Mouse (Mus musculus) cerebellum, adult 18-20 months (tissue): Measurements from ENCODE around the gene Ggt7.
"Not testable (repeated sequence)": the region's sequence is repeated elsewhere in the genome, so short reads cannot be mapped to it uniquely, and the experiment has no call there.

Experiments used
- DNase-seq, 2 experiments: peaks; one replicate each; pipeline ENCODE4 v3.0.0; 2021

The Ggt7 gene

DNA sequence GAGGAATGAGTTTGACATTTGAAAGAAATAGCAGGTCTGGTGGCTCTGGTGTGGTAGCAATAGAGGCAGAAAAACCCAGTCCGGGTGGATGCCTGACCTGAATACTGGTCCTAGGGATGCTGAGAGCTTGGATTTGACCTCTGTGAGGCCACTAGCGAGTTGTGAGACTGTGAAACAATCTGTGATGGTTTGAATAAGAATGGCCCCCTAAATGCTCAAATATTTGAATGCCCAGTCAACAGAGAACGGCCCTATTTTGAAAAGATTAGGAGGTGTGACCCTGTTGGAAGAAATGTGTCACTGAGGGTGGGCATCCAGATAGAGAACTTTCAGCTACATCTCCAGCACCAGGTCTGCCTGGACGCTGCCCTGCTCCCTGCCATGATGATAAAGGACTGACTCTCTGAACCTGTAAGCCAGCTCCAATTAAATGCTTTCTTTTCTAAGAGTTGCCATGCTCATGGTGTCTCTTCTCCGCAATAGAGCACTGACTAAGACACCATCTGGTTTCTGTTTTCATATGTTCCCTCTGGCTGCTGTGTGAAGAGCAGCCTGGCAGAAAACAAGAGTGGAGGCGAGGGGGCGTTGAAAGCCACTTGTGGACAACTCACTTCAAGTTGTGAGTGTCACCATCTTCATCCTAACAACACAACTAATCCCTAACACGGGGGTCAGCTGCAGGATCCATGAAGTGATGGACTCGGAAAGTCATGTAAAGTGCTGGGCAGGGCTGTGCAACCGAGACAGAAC lies 10.1 kb downstream of the Ggt7 start:
- DNase-seq: no peak

DNA sequence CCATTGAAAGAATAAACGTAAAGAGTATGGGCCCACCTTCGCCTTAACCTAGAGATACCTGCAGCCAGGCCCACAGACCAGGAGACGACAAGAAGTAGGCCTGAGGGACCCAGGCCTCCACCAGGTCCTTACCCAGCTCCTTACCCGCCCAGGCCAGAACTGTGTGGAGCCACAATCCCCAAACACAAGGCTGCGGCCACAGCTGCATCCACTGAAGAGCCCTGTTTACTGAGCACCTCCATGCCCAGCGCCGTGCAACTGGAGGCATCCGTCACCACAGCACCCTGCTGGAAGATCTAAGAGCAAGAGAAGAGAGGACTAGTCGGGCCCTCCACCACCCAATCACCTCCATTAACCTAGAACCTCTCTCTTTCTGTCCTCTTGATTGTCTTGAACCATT lies 12.2 kb downstream of the Ggt7 start:
- no peak for DNase-seq

DNA sequence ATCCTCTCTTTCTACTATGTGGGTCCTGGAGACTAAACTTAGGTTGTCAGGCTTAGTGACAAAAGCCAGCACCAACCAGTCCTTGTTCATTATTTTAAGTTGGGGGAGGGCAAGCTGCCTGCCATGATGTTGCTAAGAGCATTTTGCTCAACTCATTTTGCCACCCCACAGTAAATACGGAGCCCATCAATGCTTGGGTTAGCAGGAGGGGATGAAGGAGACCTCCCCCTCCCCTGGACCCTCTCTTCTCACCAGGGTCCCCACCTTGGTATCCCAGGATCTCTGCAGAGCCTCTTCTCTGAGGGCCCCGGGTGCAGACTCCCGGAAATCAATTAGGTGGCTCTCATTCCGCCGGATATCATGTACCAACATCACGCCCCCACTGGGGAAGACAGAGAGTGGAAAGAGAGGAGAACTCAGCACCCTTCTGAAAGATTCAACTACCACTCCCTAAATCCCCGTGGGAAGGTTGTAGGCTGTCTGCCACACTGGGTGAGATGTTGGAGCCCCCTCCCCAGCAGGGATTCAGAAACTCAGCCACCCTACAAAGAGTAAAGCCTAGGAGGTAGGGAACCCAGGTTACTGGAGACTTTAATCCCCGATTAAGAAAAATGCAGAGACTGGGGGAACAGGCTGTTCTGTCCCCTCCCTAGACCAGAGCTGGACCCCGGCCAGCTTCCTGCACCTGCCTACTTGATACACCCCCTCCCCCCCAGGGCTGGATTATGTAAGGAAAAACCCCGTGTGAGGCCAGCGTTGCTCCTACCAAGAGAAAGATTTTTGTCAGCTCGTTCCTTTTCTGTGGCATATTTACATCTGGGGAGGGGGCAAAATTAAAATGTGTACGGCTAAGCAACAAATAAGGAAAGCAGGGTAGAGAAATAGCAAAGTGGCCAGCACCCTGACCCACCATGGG lies 13.3 kb downstream of the Ggt7 start:
- DNase-seq: peak; percentile 52 to 60

DNA sequence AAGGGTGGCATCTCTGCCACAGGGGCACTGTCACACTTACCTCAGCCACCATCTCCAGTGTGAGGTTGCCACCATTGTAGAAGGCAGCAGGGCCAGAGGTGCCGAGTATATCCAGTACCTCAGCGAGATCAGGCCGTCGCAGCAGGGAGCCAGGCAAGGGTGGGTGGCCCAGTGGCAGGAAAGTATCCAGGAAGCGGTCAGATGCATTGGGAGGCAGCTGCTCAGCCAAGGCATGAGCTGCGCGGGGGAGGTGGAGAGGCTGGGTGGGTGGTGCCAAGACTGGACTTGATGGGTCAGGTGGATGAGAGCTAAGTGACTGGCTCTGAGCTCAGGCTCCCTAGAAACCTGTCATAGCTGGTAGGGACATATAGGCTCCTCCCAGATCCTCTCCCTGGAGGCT lies 15.4 kb downstream of the Ggt7 start:
- DNase-seq: no peak

DNA sequence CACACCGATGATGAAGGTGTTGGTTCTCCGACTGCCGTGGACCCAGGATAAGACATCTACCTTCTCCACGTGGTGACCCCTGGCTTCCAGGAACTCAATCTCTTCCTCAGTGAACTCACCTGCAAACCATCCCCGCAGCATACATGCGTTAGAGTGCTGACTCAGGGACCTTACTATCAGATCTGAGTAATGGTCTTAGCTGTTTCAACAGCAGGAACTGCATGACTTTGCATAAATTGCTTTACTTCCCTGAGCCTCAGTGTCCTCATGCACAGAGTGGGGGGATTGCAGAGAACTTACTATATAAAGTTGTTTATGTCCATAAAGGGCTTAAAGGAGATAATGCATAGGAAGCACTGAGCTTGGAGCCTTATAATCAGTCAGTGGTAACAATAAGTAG lies 27.0 kb downstream of the Ggt7 start:
- DNase-seq: no peak

DNA sequence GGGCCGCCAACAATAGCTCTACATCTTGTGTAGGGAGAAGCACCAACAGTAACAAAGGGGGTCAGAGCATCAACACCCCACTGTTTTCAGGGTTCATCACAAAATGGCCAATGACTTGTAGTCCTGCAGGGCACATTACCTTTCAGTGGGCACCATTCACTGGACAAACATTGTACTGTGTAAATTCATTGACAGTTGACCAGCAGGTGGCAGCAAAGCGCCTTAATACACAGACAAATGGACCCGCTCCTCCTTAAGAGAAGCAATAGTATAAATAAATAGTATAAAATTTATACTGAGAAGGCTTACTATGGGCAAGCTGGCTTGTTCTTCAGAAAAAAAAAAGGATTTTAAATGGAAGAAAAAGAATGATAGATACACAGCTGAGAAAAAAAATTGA lies 36.0 kb downstream of the Ggt7 start:
- DNase-seq: peak; percentile 68 to 75

DNA sequence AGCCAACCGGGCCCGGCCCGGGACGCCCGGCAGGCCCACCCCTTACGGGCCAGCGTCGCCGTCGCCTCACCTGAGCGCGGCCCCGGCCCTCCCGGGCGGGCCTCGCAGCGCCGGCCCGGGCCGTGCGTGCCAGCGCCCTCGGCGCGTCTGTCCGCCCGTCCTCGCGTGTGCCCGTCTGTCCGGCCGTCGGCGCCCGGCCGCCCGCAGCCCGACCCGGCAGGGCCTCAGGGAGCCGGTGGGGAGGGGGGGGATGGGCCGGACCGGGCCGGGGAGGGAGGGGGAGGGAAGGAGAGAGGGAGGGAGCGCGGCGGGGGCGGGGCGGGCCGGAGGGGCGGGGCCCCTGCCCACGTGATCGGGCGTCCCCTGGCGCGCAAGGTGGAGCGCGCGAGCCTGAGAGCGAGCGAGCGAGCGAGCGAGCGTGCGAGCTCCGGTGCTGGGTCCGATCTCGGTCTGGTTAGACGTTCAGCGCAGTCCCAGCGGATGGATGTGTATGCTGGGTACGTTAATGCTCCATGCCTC lies 44.4 kb downstream of the Ggt7 start, which contains the start of gene Ncoa6:
Gene Ncoa6 (minus strand): TSS at position 325 of the 519 bp plus-strand sequence.
- DNase-seq: peak; percentile 61 to 81

DNA sequence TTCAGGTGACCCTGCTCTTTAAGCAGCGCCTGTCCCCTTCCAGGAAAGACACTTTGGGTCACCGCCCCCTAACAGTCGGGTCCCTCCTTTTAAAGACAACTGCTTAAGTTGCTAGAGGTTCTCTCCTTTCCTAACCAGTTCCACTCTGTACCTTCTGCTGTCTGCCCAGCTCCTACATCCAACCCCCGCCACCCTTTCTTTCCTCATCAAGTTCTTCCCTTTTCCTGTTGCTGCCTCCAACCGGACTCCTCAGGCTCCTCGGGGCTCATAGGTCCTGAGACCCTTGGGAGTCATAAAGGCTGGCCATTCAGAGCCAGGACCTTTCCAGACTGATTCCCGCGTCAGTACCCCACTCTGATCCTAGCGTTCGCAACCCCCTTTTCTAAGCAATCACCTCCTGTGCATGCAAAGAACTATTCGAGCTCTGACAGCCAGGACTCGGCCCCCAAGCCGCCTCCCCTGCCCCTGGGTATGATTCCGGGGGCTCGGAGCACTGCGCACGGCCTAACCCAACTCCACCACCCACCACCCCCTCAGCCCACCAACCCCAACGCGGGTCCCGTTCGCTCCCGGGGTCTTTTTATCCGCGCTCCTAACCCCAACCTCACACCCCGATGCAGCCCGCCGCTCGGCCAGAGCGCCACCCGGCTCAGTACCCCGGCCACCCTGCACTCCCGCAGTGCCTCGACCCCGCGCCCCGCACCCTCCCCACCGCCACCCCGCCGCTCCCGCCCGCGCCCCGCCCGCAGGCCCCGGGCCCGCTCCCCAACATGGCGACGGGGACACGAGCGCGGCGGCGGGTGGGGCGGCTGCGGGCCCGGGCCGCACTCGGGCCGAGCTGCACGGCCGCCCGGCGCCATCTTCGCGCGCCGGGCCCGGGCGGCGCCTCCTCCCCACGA lies 45.1 kb downstream of the Ggt7 start:
- peak; percentile 38 to 66 for DNase-seq

DNA sequence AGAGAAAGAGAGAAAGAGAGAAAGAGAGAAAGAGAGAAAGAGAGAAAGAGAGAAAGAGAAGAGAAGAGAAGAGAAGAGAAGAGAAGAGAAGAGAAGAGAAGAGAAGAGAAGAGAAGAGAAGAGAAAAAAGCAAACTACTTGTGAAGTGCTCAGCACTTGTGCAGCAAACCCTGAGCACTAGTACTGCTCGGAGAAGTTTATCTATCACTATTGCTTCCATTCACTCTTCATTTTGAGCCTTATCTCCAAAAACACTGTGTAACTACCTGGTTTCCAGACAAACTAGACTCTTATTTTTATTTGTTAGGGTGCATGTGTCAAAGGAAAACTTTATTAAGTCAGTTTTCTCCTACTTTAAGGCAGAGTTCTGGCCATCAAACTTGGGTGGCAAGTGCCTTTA lies 51.2 kb downstream of the Ggt7 start:
- no peak for DNase-seq

DNA sequence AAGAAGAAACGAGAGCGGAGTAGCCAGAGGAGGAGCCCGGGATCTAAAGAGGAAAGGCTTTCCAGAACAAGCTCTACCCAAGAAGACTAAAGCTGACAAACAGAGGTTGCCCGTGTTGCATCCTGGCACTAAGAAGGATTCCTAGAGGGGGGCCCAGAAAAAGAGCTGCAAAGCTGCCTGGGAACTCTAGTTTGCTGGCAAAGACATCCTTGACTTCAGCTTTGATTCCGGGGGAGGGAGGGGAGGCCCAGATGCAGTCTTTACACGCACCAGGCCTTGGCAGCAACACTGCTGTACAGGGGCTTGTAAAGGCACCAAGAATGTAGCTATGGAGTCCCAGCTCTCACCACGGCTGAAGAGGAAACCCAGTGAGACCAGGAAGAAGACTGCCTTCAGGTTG lies 64.4 kb downstream of the Ggt7 start:
- no peak for DNase-seq

DNA sequence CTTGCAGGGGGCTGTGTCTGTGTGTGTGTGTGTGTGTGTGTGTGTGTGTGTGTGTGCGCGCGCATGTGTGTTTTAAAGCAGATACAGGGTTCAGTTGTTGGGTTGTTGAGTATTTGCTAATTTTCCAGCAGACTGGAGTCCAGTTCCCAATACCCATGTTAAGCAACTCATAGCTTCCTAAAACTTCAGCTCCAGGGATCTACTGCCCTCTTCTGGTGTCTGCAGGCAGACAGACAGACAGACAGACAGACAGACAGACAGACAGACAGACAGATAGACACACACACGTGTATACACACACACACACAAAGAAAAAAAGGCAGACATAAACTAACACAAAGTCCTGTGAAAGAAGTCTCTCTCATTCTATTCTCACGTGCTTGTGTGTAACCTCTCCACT lies 66.8 kb downstream of the Ggt7 start:
- no peak for DNase-seq

DNA sequence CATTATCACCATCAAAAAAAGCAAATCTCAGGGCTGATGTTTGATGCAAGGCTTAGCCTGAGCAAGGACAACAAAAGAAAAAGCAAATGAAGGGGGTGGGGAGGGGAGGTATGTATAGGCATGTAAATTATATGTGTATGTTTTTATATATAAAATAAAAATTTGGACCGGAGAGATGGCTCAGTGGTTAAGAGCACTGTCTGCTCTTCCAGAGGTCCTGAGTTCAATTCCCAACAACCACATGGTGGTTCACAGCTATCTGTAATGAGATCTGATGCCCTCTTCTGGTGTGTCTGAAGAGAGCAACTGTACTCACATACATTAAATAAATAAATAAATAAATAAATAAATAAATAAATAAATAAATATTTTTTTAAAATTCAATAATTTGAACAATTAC lies 70.1 kb downstream of the Ggt7 start:
- DNase-seq: not testable (repeated sequence)

DNA sequence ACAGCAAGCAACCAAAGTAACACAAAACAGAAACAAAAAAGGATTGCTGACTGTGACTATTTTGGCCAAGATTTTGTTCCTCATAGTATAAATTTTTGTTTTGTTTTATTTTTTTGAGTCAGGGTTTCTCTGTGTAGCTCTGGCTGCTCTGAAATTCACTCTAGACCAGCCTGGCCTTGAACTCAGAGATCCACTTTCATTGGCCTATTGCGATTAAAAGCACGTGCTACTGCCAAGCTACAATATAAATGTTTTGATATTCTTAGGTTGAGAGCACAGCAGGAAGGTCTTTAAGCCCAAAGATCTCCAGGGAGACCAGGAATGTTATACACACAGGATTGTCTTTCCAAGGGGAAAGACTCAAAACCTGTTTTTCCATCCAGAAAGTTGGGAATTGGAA lies 74.6 kb downstream of the Ggt7 start:
- DNase-seq: no peak

DNA sequence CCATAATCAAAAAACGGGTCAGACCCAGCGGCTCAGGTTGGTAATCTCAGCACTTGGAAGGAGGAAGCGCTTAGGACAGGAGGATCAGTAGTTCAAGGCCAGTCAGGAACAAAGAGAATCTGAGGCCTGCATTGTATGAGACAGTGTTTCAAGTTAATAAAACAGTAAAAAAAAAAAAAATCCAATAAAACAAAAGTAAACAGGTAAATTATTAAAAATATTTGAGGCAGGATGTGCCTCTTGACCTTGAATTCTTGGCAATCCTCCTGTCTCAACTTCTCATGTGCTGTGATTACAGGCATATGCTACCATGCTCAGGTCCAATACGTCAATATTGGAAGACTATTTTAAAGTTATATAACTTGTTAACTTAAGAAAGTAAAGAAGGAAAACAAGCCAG lies 75.1 kb downstream of the Ggt7 start:
- no peak for DNase-seq
